Mouse (Mus musculus): ENCODE measurements around the gene Taf8.
"Not testable (repeated sequence)": the region's sequence is repeated elsewhere in the genome, so short reads cannot be mapped to it uniquely, and the experiment has no call there.

Gene Taf8

GRCm38 (mm10) chr17:47516232-47516631 lies 14.1 kb upstream of the Taf8 start:
- no peak for DNase-seq (ENCODE audit: low spot score)

GRCm38 (mm10) chr17:47515180-47515844 lies 13.2 kb upstream of the Taf8 start:
- DNase-seq (ENCODE audit: low spot score), result no peak

- DNase-seq (ENCODE audit: low spot score), result no peak
These were observed 11.1 kb upstream of the Taf8 start for GRCm38 (mm10) chr17:47512956-47513775.

GRCm38 (mm10) chr17:47511111-47512020 lies 9.3 kb upstream of the Taf8 start:
- DNase-seq (ENCODE audit: low spot score), result peak; percentile 98

GRCm38 (mm10) chr17:47509031-47509705 lies 7.1 kb upstream of the Taf8 start:
- DNase-seq (ENCODE audit: low spot score), result no peak

- peak; percentile 88 for DNase-seq (ENCODE audit: low spot score)
These were observed 6.0 kb upstream of the Taf8 start for GRCm38 (mm10) chr17:47508012-47508608.

GRCm38 (mm10) chr17:47507523-47507922 lies 5.4 kb upstream of the Taf8 start:
- no peak for DNase-seq (ENCODE audit: low spot score)

GRCm38 (mm10) chr17:47506697-47507096 lies 4.6 kb upstream of the Taf8 start:
- no peak for DNase-seq (ENCODE audit: low spot score)

- no peak for DNase-seq (ENCODE audit: low spot score)
These were observed 4.0 kb upstream of the Taf8 start for GRCm38 (mm10) chr17:47506042-47506441.

GRCm38 (mm10) chr17:47505566-47505965 lies 3.5 kb upstream of the Taf8 start:
- DNase-seq (ENCODE audit: low spot score), result no peak

- DNase-seq (ENCODE audit: low spot score), result peak; percentile 64
These were observed 2.9 kb upstream of the Taf8 start, which contains the start of gene Ccnd3 for GRCm38 (mm10) chr17:47504941-47505346. TSS of gene Ccnd3 (plus strand) at chr17:47505051.

- no peak for DNase-seq (ENCODE audit: low spot score)
These were observed 2.1 kb upstream of the Taf8 start for GRCm38 (mm10) chr17:47504228-47504627.

- no peak for DNase-seq (ENCODE audit: low spot score)
These were observed 1.6 kb upstream of the Taf8 start for GRCm38 (mm10) chr17:47503689-47504088.

GRCm38 (mm10) chr17:47502707-47503045 lies 584 bp upstream of the Taf8 start:
- DNase-seq (ENCODE audit: low spot score), result not testable (repeated sequence)

- DNase-seq (ENCODE audit: low spot score), result no peak
These were observed 561 bp downstream of the Taf8 start for GRCm38 (mm10) chr17:47501531-47501930.

GRCm38 (mm10) chr17:47494132-47494531 lies 8.0 kb downstream of the Taf8 start:
- DNase-seq (ENCODE audit: low spot score), result no peak

GRCm38 (mm10) chr17:47493653-47494052 lies 8.4 kb downstream of the Taf8 start:
- DNase-seq (ENCODE audit: low spot score), result no peak

- DNase-seq (ENCODE audit: low spot score), result no peak
These were observed 9.4 kb downstream of the Taf8 start for GRCm38 (mm10) chr17:47492731-47493130.

GRCm38 (mm10) chr17:47490791-47491190 lies 11.3 kb downstream of the Taf8 start:
- no peak for DNase-seq (ENCODE audit: low spot score)

GRCm38 (mm10) chr17:47485791-47486190 lies 16.3 kb downstream of the Taf8 start:
- no peak for DNase-seq (ENCODE audit: low spot score)

GRCm38 (mm10) chr17:47484993-47485392 lies 17.1 kb downstream of the Taf8 start:
- DNase-seq (ENCODE audit: low spot score), result no peak

Data from urinary bladder, postnatal 25 days (tissue).